Mouse (Mus musculus) gastrocnemius, adult 18-20 months (tissue): ENCODE results near the gene Vamp1. TPM values are rescaled to one million over a fixed set of nuclear protein-coding genes. Genes with fewer than 3 reads are reported as not detected.

Experiments used
- DNase-seq: peaks from one replicate; pipeline ENCODE4 v3.0.0; 2021; ENCODE audit warnings: low spot score
- long read RNA-seq, 2 experiments: library from polyadenylated mRNA; stranded (forward); transcript quantifications; one replicate each; pipeline ENCODE4 v2.0.0; 2021
- total RNA-seq, 2 experiments: library from RNA; stranded (reverse); gene quantifications; 2 replicates each; pipeline ENCODE4 v1.2.3; 2021

Vamp1 gene
- total RNA-seq: 10 to 100 TPM; 13.1 to 14.9 TPM
- long read RNA-seq, experiment 1, partial matches to known transcripts: 1 of 19 reads
- long read RNA-seq, experiment 1, other reads (novel, unspliced or antisense): 14 of 19 reads
- long read RNA-seq, experiment 2, full-length matches to known transcripts: 1 of 17 reads
- long read RNA-seq, experiment 2, partial matches to known transcripts: 14 of 17 reads
- long read RNA-seq, experiment 2, other reads (novel, unspliced or antisense): 2 of 17 reads

DNA sequence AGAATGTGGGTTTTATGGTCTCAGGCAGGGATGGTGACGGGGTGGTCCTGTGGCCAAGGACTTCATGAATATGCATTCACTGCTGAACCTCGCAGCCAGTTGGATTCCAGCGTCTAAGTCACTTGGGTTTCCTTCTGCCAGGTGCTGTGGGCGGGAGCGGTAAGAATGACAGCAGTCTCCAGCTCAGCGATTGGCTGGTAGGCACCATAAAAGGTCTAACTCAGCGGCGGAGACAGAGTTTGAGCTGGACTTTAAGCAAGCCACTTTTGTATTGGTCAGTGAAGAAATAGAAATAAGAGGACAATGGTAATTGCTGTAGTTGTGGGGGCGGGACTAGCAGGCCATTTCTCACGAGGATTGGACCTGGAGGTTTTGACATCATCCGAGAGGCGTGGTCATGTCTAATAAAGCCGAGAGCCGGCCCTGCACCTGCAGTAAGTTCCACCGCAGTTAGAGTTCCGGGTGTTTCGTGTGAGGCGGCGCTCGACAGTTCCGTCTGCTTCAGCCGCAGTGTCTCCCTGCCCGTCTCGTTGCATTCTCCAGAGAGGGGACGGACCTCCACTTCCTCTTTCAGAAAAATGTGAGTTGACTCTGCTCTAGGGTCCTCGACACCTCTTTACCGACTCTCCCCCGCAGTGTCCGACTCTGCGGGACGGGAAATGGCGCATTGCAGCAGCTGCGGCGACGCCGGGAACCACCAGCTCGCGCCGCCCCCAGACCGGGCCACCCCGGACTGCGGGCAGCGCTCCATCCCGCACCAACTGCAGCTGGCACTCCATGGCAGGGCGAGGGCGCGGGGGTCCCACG lies at the start of gene Vamp1:
TSS of gene Vamp1 (plus strand) at position 404 of the 807 bp plus-strand sequence.
- DNase-seq: peak; percentile 96

DNA sequence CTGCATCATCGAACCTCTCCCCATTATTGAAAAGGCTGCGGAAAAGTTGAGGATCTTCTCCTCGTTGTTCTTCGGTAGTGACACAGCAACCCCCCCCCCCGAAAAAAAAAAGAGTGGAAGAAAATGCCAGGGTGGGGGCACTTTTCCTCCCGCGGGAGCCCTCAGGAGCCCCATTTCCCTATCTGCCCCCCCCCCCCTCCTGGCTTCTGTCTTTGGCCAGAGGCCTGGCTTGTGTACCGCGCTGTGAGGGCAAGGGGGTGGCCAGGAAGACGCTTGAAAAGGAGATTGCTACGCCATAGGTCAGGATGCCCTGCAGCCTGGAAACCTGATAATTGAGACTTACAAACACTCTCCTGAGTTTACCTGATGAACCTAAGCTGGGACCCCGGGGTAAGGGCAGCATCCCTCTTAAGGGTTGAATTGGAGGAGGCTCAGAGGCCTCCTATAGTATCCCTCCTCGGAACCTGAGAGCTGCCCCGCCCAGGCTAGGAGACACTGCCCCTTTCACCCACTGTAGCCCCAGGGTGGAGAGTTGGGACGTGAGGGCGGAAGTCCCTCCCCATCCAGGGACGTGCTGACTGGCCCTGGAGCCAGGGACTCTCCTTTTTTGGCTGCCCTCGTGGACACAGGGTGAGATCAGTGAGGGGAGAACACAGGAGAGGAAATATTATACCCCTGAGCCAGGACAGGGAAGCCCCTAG lies 49.1 kb upstream of the Vamp1 start, which contains the start of gene Gapdh:
TSS of gene Gapdh (minus strand) at position 417 of the 701 bp plus-strand sequence.
- peak; percentile 95 for DNase-seq

DNA sequence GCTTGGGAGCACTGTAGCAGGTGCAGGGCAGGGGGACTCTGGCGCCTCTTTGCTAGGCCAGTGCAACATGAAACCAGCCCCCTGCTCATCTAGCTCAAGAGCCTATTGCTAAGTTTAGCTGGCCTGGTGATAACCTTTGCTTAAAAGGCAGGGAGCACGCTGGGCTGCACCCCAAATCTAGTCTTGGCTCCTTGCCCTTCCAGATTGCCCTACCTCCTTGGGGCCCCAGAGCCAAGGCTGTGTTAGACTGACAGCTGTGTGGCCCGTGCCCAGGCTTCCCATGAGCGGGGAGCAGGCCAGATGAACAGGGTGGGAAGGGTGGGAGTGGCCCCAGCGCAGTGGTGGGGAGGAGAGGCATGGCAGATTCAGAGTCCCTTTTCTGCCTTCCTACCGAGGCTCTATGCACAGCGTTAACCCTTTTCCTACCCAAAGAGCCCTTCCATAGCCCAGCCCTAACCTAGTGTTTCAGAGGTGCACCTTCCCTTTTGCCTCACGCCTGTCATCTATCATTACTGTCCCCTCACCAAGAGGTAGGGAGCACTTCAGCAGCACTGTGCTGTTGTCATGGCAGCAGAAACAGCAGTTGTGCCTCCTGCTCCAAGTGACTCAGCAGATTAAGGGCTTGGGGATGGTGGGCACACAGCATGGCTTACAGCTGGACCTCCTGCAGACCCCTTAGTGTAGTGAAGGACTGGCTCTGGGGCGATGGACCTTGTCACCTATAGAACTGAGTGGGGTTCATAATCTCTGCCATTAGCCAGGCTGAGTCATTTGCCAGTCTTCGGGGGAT lies 48.3 kb upstream of the Vamp1 start:
- DNase-seq: peak; percentile 88

DNA sequence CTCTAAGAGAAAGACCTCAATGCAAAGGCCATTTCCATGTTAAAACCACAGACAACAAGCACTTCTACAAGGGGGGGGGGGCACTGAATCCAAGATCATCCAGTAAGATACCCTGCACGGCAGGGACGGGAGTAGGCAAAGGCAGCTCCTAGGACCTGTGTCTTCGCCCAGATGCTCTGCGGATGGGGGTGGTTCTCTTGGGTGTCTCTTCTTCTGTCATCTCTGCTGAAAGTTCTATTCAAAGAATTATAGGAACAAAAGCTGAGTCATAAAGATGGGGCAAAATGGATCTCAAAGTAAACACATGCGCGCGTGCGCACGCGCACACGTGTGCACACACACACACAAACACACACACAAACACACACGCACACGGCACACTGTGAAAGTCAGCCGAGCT lies 47.3 kb upstream of the Vamp1 start:
- DNase-seq: no peak

DNA sequence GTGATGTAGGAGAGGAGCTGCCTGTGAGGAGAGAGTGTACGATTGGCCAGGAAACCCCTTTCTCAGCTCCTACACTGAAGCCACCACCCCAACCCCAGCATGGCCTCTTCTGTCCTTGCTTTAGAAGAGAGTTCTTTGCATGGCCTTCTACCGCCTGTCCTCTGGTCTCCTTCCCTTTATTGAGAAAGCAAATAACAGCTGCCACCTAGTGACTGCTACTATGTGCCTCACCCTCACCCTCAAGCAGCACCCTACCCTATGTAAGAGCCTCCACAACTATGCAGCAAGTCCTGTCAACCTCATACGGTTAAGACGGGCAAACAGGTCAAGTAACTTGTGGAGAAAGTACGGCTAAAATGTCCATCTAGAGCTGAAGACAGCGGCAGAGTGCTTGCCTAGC lies 45.2 kb upstream of the Vamp1 start:
- DNase-seq: no peak

DNA sequence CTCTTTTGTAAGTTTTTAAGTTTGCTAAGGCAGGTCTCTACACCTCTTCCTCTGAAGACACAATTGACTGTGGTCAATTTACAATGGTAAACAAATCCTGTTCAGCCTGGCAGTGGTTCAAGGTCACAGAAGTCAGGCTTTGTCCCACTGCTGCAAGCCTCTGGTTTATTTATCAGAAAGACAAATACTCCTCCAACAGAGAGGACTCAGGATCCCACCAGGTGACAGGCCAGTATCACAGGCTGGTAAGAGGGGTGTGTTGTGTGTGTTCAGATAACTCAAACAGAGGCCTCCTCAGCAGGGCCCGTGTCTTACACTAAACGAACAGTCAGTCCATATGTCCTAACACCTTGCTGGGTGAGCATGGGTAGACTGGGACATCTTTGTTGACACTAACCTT lies 42.9 kb upstream of the Vamp1 start:
- no peak for DNase-seq

DNA sequence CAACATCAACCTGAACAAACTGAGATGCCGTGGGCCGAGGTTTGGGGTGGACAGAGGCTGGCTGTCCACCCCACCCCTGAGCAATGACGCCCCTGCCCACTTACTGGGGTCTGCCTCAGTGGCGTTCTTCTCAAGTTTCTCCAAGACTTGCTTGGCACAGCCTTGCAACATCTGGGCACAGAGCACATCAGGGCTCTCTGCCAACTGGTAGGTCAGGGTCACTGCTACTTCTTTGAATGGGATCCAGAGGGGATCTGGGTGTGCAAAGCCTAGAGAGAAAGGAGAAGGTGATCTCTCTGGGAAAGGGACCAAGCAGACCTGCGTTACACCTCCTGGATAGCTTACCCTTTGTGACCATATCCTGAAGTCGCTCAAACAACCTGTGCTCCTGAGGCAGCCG lies 42.1 kb upstream of the Vamp1 start:
- no peak for DNase-seq

DNA sequence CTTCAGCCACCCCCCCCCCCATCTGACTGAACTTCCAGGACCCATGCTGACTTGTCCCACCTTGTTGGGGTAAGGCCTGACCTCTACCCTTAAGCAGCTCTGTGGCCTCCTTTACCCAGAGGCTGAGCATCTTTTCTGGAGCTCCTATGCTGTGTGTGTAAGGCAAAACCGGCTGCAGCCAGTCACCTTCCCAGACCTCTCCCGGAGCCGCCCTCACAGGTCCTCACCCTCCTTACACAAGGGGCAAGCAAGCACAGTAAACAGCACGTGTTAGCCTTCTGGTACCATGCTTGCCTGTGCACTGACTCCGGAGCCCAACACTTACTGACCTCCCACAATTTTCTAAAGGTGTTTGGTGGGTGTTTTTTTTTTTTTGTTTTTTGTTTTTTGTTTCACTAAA lies 39.9 kb upstream of the Vamp1 start:
- no peak for DNase-seq

DNA sequence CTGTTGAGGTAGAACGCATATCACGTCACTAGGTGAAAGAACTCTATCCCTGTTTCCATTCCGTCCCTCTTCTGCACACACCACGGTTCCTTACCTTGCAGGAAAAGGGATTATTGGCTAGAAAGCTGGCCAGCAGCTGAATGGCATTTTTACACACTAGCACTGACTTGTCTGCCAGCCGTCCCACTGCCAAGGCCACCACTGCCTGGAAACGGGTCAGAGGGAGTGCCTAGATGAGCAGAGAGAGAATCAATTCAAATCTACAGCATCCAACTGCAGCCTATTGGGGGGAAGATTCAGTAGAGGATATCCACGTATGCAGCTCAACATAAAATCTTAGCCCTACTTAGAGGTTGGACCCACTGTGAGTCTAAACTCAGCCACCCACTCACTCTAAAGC lies 35.8 kb upstream of the Vamp1 start:
- DNase-seq: no peak

DNA sequence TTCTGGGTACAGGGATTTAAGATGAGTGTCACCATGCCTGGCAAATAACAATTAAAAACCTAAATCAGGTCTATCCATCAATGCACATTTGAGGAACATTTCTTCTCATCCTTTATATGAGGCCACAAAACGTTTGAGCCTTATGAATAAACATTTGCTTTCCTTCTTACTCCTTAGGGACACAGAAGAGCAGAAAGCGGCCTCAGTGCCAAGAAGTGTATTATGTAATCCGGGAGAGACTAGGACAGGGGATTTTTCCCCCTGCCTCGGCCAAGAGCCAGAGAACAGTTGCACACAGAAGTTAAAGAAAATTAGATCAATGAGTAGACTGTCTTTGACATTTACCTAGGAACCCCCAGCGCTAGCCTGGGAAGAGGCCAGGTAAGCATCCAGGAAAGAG lies 33.2 kb upstream of the Vamp1 start:
- DNase-seq: no peak

DNA sequence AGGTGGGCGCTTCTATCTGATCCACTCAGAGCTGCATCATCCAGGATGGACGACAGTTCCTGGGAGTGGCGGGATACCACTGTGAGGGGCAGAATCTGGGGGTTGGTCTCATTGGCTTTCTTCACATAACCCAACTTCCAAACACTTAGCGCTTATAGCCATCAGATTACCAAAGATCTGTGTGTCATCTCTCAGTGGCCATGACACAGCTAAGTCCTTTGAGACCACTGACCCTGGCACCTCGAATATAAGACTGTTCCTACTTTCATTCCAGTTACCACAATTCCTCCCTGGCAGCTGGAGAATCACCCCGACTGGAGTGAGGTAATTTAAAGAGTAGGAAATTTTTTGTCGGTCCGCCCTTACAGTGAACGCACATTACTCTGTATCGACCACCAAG lies 29.1 kb upstream of the Vamp1 start:
- DNase-seq: no peak

DNA sequence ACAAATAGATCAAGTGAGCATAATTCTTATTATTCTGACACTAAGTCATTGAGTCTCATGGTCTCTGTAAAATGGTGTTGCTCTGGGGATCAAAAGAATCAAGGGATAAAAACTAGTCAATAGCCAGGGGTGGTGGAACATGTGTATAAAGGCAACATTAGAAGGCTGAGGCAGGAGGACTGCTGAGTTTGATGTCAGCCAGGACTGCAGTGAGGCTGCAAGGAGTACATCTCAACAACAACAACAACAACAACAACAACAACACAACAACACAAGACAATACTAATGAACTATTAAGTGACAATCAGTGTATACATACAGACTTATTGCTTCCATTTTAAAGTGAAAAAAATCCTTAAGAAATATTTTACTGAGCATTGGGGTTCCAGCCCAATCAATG lies 24.5 kb upstream of the Vamp1 start:
- DNase-seq: no peak

DNA sequence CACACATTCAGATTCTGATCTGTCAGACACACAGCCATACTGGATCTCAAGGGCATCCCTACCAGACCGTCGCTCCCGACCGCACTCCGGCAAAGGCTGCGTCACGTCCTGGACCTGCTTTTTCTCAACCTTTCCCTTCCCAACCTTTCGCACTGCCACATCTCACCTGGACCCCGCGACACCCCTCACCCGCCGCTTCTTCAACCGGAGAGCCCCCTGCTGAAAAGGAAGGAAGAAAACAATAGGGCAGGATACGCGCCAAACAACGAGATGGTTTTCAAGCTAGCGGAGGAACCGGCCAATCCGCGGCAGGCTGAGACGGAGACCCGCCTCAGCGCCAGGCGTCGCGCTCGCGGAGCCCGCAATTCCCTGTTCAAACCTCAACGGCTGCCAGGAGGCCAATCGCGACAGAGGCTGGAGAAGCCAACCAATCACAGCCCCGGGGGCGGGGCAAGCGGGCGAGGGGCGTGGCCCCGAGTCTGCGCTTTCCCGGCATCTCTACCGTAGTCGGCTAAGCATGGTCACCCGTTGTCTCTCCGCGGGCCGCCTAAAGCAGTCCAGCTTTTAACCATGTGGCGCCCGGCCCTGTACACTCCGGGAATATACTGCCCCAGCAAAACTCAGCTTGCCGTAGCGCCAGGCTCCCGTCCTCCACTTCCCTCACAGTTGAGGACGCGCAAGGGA lies 23.9 kb upstream of the Vamp1 start, which contains the start of the genes Ncapd2 and Mrpl51:
TSS of gene Ncapd2 (minus strand) at position 370 of the 684 bp plus-strand sequence.
TSS of gene Mrpl51 (plus strand) at position 470 of the 684 bp plus-strand sequence.
- DNase-seq: peak; percentile 97

DNA sequence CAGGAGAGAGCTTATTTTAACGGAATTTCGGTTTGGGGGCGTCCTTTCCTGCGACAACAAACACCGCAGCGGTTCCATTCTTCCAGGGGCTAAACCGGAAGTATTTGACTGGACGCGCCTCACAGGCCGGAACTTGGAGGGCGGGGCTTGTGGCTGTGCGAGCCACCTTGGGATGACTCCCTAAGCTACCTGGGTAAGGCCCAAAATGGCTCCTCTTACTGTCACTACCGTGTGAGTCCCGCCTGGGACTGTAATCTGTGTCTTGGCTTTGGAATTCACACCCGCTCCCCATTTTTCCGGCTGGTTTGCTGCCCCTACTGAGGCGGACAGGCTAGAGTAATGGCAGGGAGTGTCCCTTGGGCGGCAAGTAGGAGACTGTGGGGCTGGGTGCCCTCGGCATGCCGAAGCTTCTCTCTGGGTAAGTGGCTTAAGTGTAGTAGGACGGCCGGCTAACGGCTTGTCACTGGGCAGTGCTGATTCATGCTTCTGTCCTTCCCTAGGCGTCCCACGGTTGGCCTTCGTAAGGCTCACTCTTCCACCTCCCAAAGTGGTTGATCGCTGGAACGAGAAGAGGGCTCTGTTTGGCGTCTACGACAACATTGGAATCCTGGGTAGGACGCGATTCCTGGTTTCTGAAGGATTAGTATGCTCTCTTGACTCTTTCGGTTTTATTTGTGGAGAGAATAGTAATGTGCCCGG lies 23.2 kb upstream of the Vamp1 start:
- DNase-seq: peak; percentile 92

DNA sequence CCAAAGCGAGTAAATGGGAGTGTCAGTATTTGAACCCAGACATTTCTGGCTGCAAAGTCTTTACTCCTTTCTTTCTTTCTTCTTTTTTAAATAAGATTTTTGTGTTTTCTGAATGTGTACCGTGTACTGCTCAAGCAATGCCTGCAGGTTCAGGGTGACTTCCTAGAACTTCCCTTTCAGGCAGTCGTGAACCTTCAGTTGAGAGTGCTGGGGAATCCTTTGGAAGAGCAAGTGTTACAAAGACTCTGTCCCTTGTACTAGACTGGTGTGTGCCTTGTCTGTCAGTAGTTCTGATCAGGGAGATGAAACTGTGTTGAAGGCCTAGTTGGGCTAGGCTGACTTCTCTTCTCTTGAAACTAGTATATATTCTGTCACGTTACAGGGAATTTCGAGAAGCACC lies 22.5 kb upstream of the Vamp1 start:
- no peak for DNase-seq

DNA sequence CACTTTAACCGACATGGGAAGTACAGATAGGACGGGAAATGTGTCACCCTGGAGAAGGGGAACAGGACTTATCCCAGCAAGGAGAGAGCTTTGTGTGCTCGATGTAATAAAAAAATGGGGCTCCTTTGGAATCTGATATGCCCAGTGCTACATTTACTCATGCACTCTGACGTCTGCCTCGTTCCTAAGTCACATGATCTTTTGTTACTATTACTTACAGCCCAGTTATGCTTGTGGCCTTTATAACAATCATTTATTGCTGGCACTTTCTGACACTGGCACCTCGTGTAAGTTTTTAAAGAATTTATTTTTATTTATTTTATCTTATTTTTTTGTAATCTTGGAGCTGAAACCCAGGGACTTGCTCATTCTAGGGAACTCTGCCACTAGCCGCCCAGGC lies 22.0 kb upstream of the Vamp1 start:
- DNase-seq: no peak

DNA sequence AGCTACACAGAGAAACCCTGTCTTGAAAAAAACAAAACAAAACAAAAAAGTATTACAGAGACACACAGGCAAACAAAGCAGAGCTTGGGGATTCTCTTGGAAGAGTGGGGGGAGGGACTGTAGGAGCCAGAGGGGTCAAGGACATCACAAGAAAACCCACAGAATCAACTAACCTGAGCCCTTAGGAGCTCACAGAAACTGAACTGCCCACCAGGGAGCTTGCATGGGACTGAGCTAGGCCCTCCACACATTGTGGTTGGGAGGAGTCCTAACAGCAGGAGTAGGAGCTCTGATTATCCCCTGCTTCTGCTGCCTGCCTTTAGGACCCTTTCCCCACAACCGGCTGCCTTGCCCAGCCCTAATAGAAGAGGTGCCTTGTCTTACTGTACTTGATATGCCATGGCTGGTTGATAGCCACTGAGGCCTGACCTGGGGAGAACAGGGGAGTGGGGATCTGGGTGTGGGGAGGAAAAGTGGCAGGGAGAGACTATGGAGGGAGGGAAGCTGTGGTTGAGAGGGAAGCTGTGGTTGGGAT lies 19.7 kb upstream of the Vamp1 start:
- DNase-seq: no peak

DNA sequence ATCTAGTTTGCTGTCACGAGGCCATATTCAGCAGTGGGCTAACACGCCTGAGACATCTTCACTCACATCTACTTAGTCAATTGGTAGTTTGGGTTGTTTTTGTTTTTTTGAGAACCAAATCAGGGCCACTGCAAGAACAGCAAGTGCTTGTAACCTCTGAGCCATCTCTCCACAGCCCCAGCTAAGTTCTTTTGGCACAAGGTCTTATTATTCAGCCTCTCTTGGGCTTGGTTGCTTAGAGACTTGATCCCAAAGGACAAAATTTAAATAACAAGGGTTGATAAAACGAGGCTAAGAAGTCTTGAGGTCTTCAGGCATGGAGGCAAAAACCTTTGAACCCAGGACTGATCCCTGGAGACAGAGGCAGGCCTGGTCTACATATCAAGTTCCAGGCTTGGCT lies 19.1 kb upstream of the Vamp1 start:
- DNase-seq: no peak

DNA sequence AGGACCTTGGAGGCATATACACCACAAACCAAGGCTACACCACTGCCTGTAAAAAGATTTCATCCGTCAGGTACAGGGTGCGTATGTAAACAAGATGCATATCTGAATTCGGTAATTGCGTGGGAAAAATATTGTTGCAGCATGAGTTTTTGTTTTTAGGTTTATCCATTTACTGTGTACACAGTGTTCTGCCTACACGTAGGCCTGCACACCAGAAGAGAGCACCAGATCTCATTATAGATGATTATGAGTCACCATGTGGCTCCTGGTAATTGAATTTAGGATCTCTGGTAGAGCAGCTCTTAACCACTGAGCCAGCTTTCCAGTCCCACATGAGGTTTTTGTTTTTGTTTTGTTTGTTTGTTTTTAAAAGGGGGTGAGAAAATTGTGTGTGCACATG lies 18.2 kb upstream of the Vamp1 start:
- no peak for DNase-seq

DNA sequence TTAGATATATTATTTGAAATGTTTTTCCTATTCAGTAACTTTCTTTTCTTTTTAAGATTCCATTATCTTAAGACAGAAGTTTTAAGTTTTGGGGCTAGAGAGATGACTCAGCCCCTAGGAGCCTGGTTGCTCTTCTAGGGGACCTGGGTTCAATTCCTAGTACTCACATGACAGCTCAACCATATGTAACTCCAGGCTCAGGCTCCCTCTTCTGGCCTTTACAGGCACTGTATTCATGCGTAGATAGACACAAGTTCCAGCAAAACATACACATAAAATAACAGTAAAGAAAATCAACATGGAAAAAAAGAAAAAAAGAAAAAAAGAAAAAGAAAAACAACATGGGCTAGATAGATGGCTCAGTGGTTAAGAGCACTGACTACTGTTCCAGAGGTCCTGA lies 4.9 kb upstream of the Vamp1 start:
- DNase-seq: no peak
